Mouse (Mus musculus) adrenal gland, adult 2 months (tissue): ENCODE measurements at regions not wholly inside any gene's neighbourhood (a gene's known extent, or its start where the extent isn't known, plus 50 kb on each side); places are given as distances from the start of the nearest gene placed in this dataset.

Source experiments
- DNase-seq: peaks from one replicate; pipeline ENCODE4 v3.0.0; 2021

GRCm38 (mm10) chr9:91135107-91135506 is 227.1 kb upstream of the Zic4 start:
- no peak for DNase-seq

- DNase-seq = no peak
Observed at GRCm38 (mm10) chr9:91140651-91141050, 221.6 kb upstream of the Zic4 start.

DNA sequence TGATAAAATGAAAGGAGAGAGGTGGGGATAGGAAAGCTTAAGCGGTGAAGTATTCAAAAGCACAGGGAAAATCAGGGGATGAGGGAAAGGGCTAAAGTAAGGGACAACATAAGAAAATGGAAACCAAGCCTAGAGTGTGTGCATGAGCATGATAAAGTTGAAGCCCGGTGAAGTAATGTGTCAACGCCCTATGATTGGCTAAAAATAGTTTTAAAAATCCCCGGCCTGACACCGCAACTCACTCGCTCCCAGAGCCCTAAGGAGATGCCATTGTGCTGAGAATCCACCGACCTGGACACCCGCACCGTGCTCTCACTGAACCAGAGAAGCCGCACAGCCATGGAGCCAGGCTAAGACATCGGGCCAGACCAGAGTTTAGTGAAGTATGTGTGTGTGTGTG is 210.3 kb upstream of the Zic4 start:
- no peak for DNase-seq

- DNase-seq = no peak
Observed at GRCm38 (mm10) chr9:91159311-91159710, 202.9 kb upstream of the Zic4 start.

DNA sequence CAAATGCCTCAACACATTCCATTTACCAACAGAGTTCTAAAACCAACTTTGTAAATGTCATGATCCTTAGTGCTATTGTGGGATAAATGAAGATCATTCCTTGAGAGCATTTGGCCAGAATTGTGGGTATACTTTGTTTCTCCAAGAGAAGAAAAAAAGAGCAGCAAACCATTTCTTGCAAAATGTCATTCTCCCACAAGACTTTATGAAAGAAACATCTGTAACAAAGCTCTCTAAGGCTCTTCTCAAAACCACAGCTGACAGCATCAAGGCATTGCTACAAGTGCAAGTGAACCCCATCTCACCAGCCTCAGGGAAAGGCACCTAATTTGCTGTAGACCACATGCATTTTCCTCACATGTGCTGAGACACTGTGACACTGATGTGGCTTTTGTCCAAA is 194.3 kb upstream of the Zic4 start:
- DNase-seq = no peak

DNA sequence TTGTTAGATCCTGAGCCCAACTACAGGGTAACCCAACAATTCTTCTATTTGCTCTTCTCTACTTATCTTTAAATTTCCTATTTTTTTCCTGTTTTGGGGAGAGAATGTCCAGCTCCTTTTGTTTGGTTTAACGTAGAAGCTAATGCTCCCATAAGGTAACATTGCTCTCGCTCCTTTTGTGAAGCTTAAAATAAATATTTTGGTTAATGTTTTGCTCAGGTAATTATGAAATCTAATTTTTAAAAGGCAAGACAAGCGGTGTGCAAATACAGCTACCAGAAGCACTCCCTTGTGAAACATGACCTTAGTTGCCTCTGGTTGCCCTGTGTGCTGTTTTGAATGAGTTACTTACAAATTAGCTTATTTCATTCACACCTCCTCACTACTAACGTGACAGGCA is 169.0 kb upstream of the Zic4 start:
- no peak for DNase-seq

DNA sequence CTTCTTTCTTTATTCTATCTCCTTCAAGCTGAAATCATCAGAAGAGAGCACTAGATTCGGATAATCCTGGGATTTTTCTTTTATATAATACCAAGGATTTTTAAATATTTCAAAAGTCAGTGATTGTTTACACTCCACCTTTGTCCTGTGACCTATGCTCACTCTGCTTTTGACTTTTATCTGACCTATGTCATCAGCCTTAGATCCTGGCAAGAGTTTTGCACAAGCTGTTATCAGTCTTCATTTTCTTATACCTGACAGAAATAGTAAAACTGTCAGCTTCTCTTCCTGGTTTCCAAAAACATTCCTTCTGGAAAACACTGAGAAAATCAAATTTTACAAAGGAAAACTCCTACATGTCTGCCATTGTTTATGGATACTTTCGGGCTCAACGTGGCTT is 168.3 kb upstream of the Zic4 start:
- DNase-seq = no peak

DNA sequence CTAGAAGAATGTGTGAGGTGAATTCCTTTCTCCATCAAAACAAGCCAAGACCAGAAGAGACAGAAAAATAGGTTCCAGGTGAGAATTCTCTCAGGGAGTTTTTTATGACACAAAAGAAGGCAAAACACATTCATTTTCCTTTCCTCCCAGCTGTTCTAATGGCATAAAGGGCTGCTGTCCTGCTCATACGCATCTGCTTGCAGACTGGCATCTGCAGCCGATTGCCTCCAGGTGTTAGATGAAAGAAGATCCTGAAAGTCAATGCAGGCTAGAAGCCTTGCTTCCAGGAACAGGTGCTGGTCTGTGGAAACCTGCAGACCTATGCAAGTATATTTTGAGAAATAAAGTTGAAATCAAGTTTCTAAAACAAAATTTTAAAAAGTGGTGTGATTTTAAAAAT is 154.9 kb upstream of the Zic4 start:
- no peak for DNase-seq

GRCm38 (mm10) chr9:91227673-91228440 is 134.4 kb upstream of the Zic4 start:
- no peak for DNase-seq

- DNase-seq = no peak
Observed at GRCm38 (mm10) chr9:91228525-91228924, 133.7 kb upstream of the Zic4 start.

- DNase-seq = no peak
Observed at GRCm38 (mm10) chr9:91253886-91254285, 108.3 kb upstream of the Zic4 start.

GRCm38 (mm10) chr9:91291340-91291739 is 70.9 kb upstream of the Zic4 start:
- DNase-seq = no peak
